Mouse (Mus musculus) CH12.LX (cell line): ENCODE data around the gene Clmp.
A peak's percentile ranks its signal among the peaks of the same experiment; 100 is the strongest.

Source experiments
- CTCF ChIP-seq, 2 experiments: IDR thresholded peaks in 1 of 2; conservative IDR thresholded peaks in 1 of 2; 2 replicates each; pipeline ENCODE4 v1.5.1; 2011 to 2012; ENCODE audit warnings: low read depth in 2 of 2, low read length in 2 of 2, improper control_type of control experiment in 1 of 2, inconsistent platforms in 1 of 2, mild to moderate bottlenecking in 1 of 2, moderate library complexity in 1 of 2
- E2F4 ChIP-seq: IDR thresholded peaks from 2 replicates; pipeline ENCODE4 v1.6.1; 2011; ENCODE audit warnings: low read depth, low read length, improper control_type of control experiment; ENCODE audit not compliant: insufficient replicate concordance
- ELF1 ChIP-seq: IDR thresholded peaks from 2 replicates; pipeline ENCODE4 v1.6.1; 2014; ENCODE audit warnings: low read depth, mild to moderate bottlenecking, inconsistent platforms, low read length, improper control_type of control experiment
- EP300 ChIP-seq: IDR thresholded peaks from 2 replicates; pipeline ENCODE4 v1.6.1; 2011; ENCODE audit warnings: low read length, improper control_type of control experiment
- HCFC1 ChIP-seq: IDR thresholded peaks from 2 replicates; pipeline ENCODE4 v1.6.1; 2012; ENCODE audit warnings: low read depth, mild to moderate bottlenecking, inconsistent platforms, low read length, improper control_type of control experiment
- IRF4 ChIP-seq: IDR thresholded peaks from 2 replicates; pipeline ENCODE4 v1.6.1; 2014; ENCODE audit warnings: low read depth, mild to moderate bottlenecking, inconsistent platforms, low read length, improper control_type of control experiment
- JUN ChIP-seq: IDR thresholded peaks from 2 replicates; pipeline ENCODE4 v1.6.1; 2011; ENCODE audit warnings: low read depth, mild to moderate bottlenecking, low read length, improper control_type of control experiment, moderate library complexity; ENCODE audit not compliant: insufficient read depth
- KAT2A ChIP-seq: IDR thresholded peaks from 2 replicates; pipeline ENCODE4 v1.6.1; 2012; ENCODE audit warnings: low read length, improper control_type of control experiment, inconsistent platforms; ENCODE audit not compliant: insufficient replicate concordance
- POLR2A ChIP-seq: IDR thresholded peaks from 2 replicates; pipeline ENCODE4 v1.6.1; 2011; ENCODE audit warnings: low read depth, mild to moderate bottlenecking, improper control_type of control experiment, low read length
- TBP ChIP-seq: conservative IDR thresholded peaks from 2 replicates; pipeline ENCODE4 v1.6.1; 2011; ENCODE audit warnings: low read depth, low read length, improper control_type of control experiment
- USF1 ChIP-seq: IDR thresholded peaks from 2 replicates; pipeline ENCODE4 v1.6.1; 2014; ENCODE audit warnings: low read depth, mild to moderate bottlenecking, inconsistent platforms, low read length, improper control_type of control experiment

GRCm38 (mm10) chr9:40756401-40756800, 70.6 kb downstream of the Clmp start:
- TF ChIP-seq CTCF (conservative IDR thresholded peaks at IDR 0.05 in 1 of 2, IDR thresholded peaks at IDR 0.05 in 1 of 2; ENCODE audit: low read depth in 2 of 2, low read length in 2 of 2), result peak; percentile 84 to 93
- TF ChIP-seq POLR2A, result no peak
- no peak for TF ChIP-seq EP300
- TF ChIP-seq E2F4, result no peak
- TF ChIP-seq ELF1, result no peak
- no peak for TF ChIP-seq HCFC1
- TF ChIP-seq TBP, result no peak
- no peak for TF ChIP-seq IRF4
- no peak for TF ChIP-seq JUN
- TF ChIP-seq USF1, result no peak
- TF ChIP-seq KAT2A, result no peak
